Mouse (Mus musculus) c-Kit-negative CD71-positive TER-119-positive erythroid progenitor cells, embryonic 14.5 days (primary cell): ENCODE measurements around the gene Sh3rf1.

Source experiments
- DNase-seq: peaks from one replicate; pipeline ENCODE4 v3.0.0-alpha.2; 2013; ENCODE audit warnings: low read depth, low spot score

The Sh3rf1 gene

GRCm38 (mm10) chr8:61322462-61322861, 98.8 kb downstream of the Sh3rf1 start:
- DNase-seq: no peak

DNA sequence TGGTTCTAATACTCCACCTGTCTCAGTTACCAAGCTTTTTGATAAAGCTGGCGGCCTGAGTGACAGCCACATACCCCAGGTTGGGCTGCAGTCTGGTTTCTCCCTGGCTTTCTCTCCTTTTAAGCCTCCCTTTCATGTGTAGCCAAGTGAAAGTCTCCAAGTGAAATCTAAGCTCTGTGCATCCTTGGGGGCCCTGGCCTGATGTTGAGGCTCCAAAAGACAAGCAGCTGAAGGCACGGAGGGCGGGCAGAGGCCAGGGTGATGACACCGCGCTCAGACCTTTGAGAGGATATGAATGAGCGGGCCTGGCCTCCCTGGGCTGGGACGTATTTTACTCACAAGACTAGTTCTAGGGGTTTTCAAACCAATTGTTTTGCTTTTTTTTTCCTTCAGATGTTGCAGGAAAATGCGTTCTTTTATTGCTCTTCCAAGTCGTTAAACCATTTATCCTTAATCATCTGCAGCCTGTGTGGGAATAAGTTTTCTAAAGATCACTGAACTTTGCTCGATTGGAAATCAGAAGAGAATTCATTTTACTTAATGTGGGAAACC, 100.8 kb downstream of the Sh3rf1 start:
- no peak for DNase-seq

GRCm38 (mm10) chr8:61325014-61325715, 101.5 kb downstream of the Sh3rf1 start:
- no peak for DNase-seq

- no peak for DNase-seq
These were observed 102.6 kb downstream of the Sh3rf1 start for GRCm38 (mm10) chr8:61326281-61326680.

DNA sequence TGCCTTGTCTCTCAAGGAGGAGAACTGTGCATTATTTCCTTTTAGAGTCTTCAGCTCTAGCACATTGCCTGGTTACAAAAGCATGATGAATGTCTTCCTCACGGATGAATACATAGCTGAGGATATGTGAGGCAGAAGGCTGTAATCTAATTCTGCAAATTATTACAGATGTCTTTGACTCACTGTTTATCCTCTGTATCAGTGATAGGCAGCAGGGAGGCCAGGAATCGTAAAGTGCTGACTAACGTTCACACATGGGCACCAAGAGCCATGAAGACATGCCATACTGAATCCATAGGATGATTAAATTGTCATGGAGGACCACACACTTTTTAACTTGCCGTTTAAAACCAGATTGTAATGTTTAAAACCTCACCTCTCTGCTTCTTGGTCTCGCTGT, 103.7 kb downstream of the Sh3rf1 start:
- no peak for DNase-seq

DNA sequence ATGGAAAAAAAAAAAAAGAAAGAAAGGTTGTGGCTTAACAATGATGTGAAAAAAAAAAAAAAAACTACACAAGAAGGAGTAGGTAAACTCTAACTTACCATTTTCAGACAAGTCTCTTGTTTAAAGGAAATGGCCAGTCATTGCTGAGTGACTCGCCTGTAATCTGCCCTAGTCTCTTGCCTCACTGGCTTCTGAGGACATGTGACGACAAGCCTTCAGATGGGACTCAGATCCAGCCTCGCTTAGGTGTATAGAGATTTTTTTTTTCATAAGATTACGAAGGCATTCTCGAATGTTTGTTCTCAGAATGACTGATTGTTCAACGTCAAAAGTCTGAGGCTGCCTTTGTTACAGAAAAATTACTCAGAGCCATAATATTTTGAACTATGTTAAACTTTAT, 116.0 kb downstream of the Sh3rf1 start:
- DNase-seq: no peak

GRCm38 (mm10) chr8:61340283-61340984, 116.8 kb downstream of the Sh3rf1 start:
- no peak for DNase-seq

GRCm38 (mm10) chr8:61341587-61342441, 118.1 kb downstream of the Sh3rf1 start:
- no peak for DNase-seq

- DNase-seq: no peak
These were observed 118.9 kb downstream of the Sh3rf1 start for GRCm38 (mm10) chr8:61342473-61343026.

DNA sequence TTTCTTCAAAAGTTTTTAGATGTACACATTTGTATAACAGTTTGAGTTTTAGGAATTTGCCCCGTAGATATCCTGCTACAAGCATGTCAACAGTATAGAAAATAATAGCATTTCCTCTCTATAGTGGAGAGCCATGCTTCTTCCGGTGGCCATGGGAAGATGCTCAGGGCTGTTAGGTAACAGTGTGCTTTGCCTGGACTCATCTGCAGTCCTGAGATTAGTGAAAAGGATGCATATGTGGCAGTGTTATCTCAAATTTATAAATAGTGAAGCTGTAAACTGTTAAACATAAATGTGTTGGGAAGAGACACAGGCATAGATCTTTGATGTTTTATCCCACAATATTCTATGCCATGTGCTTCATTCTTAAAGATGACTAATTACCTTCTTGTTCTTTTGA, 120.8 kb downstream of the Sh3rf1 start:
- DNase-seq: no peak

DNA sequence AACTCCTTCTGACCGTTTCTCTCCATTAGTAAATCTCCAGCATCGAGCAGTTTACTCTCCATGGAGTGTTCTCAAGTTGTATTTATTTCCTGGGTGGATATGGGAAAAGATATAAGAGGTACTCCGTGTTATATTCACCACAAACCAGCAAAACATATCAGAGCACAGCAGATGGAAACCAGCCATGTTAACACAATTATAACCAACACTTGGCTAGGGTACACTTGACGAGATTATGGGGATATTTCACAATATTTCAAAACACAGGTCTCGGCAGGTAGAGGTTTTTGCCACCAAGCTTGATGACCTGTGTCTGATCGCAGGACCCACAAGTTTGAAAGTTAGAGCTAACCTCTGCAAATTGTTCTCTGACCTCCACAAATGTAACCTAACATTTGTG, 123.3 kb downstream of the Sh3rf1 start:
- no peak for DNase-seq

DNA sequence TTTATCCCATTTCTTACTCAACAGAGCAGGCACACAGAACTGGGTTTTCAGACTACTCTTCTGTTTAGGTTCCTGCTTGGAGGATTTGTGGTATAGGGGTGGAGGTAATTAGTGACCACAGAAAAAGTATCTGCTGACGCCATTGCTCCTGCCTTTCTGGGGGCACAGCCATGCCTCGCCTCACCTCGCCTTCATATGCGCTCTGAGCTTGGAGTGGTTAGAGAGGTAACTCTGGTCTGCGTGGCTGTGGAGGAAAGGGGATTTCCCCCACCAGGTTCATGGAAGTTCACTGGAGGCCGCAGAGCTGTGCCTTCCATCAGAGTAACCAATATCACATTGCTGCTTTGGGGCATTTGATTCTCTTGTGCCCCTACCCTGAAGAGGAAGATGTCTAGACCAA, 123.9 kb downstream of the Sh3rf1 start:
- no peak for DNase-seq

GRCm38 (mm10) chr8:61348029-61348428, 124.4 kb downstream of the Sh3rf1 start:
- no peak for DNase-seq

DNA sequence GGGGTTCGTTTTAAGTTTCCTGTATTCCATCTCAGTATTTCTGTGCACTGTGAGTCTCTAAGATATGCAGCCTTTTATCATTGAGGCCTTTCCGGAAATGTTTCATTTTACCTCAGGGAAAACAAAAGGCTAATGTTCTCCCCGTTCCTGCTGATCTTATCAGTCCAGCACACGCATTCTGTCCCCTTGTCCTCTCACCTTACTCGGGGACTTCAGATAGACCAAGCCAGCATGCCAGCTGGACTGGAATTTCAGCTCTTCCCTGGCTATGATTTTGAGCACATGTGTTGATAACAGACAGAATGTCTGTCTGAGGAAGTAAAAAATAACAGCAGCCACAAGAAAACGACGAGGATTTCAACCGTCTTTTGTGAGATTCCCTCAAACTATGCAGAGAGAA, 124.8 kb downstream of the Sh3rf1 start:
- DNase-seq: no peak

GRCm38 (mm10) chr8:61350443-61350842, 126.8 kb downstream of the Sh3rf1 start:
- no peak for DNase-seq

GRCm38 (mm10) chr8:61351638-61352037, 128.0 kb downstream of the Sh3rf1 start:
- DNase-seq: no peak

DNA sequence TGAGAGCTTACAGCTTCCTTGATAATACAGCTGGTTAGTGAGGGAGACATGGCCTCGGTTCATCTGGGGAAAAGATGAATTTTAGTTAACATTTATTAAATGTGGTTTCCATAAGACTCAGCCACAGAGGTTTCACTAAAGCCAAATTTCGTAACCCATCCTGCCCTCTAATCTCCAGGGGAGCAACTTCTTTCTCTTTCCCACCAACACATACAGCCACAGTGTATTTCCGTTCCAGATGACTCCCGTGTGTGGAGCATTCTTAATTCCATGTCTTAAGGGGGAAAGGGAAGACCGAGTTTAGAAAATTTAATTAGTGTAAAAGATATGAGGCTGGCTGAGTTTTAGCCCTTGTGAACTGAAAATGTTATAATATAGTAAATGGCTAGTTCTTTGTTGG, 131.8 kb downstream of the Sh3rf1 start:
- DNase-seq: no peak

GRCm38 (mm10) chr8:61359004-61359403, 135.3 kb downstream of the Sh3rf1 start:
- DNase-seq: no peak

- no peak for DNase-seq
These were observed 136.2 kb downstream of the Sh3rf1 start for GRCm38 (mm10) chr8:61359851-61360272.

DNA sequence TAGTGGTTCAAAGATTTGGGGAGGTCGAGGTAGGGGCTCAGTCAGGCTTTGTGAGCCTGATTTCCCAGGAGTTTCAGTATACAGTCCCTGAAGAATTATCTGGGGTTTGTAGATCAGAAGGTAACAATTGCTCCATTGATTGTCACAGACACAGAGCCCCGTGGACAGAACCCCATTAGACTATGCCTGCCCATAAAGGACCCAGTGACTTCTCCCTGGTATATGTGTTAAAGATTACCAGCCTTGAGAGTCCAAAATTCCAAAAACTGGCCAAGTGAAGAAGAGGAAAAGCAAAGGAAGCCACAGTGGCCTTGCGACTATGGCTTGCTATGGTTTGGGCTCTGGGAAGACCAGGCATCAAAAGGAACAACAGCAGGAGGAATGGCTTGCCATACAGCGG, 136.7 kb downstream of the Sh3rf1 start:
- no peak for DNase-seq

DNA sequence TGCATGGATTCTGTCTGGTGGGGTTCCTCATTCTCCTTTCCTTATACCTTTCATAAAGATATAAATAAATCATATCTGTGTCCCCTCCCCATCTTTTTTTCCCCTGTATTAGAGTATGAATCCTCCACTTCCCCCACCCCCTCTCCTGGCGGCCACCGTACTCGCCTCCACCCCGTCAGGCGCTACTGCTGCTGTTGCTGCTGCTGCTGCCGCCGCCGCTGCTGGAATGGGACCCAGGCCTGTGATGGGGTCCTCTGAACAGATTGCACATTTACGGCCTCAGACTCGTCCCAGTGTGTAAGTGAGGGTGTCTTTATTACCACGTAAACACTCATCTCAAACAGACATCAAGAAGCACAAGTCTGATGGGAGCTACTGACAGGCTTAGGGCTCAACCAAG, 137.8 kb downstream of the Sh3rf1 start:
- DNase-seq: no peak
